Comparison of ENCODE assay signal across 8 mouse cellular contexts in genomic region chr9:120601488-120602171, GRCm38 (mm10). TPM values are rescaled to one million over a fixed set of nuclear protein-coding genes. Genes with fewer than 3 reads are reported as not detected.
DNase-seq lines count a peak whose midpoint lies in the region; ATAC-seq lines count a peak whose summit lies in the region.

No protein-coding gene starts in this region.

- 14% methylated on average over 17 of the region's 17 CpGs for WGBS in lung, embryonic 15.5 days

- ATAC-seq in frontal cortex, adult (ENCODE audit: low TSS enrichment) = peak; percentile 62; the same call in 1 of the 2 replicates
- peak; percentile 72 to 76 for ATAC-seq in hematopoietic stem cell, adult 5-6 weeks (replicated peaks in 1 of 2; ENCODE audit: insufficient read depth in 1 of 2, low FRiP score in 2 of 2, low TSS enrichment in 1 of 2, low read depth in 1 of 2, poor library complexity in 2 of 2, severe bottlenecking in 2 of 2)
- peak; percentile 55 for ATAC-seq in lung, embryonic 15.5 days (ENCODE audit: borderline replicate concordance, extremely low read depth, low FRiP score, low TSS enrichment)

- peak overlapping the region; percentile 37 for H3K4me2 ChIP-seq in lung, embryonic 15.5 days

- no peak overlapping the region for H3K4me3 ChIP-seq in lung, embryonic 15.5 days

- no peak overlapping the region for H3K27ac ChIP-seq in lung, embryonic 15.5 days

- H3K4me1 ChIP-seq in lung, embryonic 15.5 days = peaks cover 20% of the 10 kb centered on the region

- no peak overlapping the region for H3K9ac ChIP-seq in lung, embryonic 15.5 days

- DNase-seq in NIH3T3 (ENCODE audit: low read depth) = peak; percentile 86
- peak; percentile 65 for DNase-seq in cerebellum, adult 9-11 months
- peak; percentile 39 for DNase-seq in layer of hippocampus, adult 9-10 months (ENCODE audit: low spot score)
- DNase-seq in ovary, postnatal 10 days (ENCODE audit: low spot score) = peak; percentile 56
- peak; percentile 52 for DNase-seq in urinary bladder, adult 2 months (ENCODE audit: low spot score)

- no peaks in the 10 kb centered on the region for H3K9me3 ChIP-seq in lung, embryonic 15.5 days

- H3K36me3 ChIP-seq in lung, embryonic 15.5 days = no peaks in the 10 kb centered on the region

- H3K27me3 ChIP-seq in lung, embryonic 15.5 days = no peaks in the 10 kb centered on the region

RNA-seq across cellular contexts. Expression of gene Rpl14, which starts 30.4 kb away (rescaled TPM):
- 2,251 and 3,052 TPM in 2 replicates for total RNA-seq in hematopoietic stem cell, adult 5-6 weeks (2017)
- 695 and 737 TPM in 2 replicates for polyA plus RNA-seq in lung, embryonic 15.5 days (2015; fragmentation: Nextera tagmentation; extraction: Ambion mirVana)
- polyA plus RNA-seq in urinary bladder, adult 2 months (2012; rRNA removed) = 969 and 1,107 TPM in 2 replicates
